Mouse (Mus musculus): ENCODE data around the gene Plekhg5.

Plekhg5 gene

GRCm38 (mm10) chr4:152153771-152154177 is 81.5 kb downstream of the Plekhg5 start:
- peak; percentile 84 for DNase-seq

GRCm38 (mm10) chr4:152155019-152155418 is 82.7 kb downstream of the Plekhg5 start:
- DNase-seq, result no peak

DNA sequence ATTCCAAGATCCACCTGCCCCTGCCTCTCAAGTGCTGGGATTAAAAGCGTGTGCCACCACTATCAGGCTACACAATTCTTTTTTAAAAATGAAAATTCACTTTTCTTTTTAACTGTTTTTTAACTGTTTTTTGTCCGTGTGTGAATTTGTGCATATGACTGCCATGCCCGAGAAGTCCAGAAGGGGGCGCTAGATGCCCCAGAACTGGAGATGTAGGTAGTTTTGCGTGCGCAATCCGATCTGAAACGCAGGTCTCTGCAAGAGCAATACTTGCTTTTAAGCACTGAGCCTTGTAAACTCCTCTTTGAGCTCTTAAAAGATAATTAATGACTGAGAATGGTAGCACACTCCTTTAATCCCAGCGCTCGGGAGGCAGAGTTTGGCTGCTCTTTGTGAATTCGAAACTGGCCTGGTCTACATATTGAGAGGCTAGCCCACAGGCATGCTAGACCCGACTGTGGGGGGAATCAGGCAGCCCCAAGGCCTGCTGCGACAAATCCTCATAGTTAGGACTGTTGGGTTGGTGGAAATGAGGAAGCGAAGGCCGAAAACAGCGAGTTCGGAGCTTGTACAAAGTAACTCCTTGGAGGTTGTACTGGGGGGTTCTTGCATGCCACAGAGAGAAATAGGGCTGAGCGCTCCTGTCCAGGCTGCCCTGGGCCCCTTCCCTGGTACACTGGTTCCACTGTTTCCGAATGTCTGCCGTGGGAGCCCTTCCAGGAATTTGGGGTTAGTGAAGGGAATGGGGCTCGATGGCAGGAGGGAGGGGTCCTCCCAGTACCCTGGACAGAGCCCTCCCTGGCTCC is 85.7 kb downstream of the Plekhg5 start:
- peak; percentile 70 for DNase-seq

GRCm38 (mm10) chr4:152158585-152159284 is 86.4 kb downstream of the Plekhg5 start, which contains the start of gene Hes2:
Gene Hes2 (plus strand): TSS chr4:152158867.
- no peak for DNase-seq

GRCm38 (mm10) chr4:152159285-152159678 is 87.0 kb downstream of the Plekhg5 start:
- DNase-seq, result no peak

DNA sequence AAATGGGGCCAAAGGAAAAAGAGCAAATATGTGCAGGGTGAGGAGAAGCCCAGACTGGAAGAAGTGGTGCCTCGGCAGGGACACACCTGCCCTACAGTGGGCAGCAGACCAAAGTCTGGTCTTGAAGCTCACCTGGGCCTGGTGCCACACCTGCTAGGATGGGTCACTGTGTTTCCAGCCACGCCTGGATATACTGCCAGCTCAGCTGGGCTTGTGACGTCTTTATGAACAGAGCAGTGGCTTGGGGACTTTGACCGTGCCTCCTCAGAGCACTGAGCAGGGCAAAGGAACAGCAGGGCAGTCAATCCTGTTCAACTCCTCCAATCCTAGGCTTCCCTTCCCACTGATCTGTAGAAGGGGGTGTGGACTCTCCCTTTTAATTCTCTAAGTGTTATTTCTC is 88.5 kb downstream of the Plekhg5 start:
- DNase-seq, result peak; percentile 71

DNA sequence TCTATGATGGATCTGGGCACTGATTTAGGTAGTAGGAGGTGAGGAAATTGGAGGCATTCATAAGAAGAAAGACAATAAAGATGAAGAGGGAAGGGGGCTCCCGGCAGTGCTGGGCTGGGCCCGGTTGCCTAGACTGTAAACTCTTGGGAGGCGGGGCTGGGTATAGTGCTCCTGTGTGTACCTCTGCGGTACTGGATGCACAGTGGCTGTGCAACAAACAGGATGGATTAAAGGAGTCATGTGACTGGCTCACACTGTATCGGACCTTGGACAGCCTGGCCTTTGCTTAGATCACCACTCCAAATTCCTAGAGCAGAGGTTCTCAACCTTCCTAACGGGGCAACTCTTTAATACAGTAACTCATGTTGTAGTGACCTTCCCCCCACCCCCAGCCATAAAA is 89.3 kb downstream of the Plekhg5 start:
- peak; percentile 52 for DNase-seq

DNA sequence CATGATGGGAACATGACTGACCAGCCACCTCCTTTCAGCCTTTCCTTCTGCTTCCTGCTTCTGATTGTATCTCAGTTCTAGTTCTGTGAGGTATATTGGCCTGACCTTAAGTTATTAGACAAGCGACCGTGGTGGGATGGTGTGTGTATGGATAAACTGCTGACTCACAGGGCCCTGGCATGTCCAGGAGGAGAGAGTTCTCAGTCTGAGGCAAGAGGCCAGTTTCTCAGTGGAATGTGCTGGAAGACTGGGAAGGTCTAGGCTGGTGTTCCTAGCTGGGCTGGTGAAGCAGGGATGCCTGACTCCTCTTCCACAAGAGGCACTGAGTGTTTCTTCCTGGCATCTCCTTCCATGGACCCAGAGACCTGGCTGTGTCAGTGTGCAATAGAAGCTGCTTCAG is 90.5 kb downstream of the Plekhg5 start:
- DNase-seq, result no peak
